Mouse (Mus musculus) heart, postnatal 25 days (tissue): ENCODE measurements around the gene Dppa4. TPM values are rescaled to one million over a fixed set of nuclear protein-coding genes. Genes with fewer than 3 reads are reported as not detected.
"Not testable (repeated sequence)": the region's sequence is repeated elsewhere in the genome, so short reads cannot be mapped to it uniquely, and the experiment has no call there.

Experiments
- DNase-seq: peaks from one replicate; pipeline ENCODE4 v3.0.0; 2022; ENCODE audit warnings: low spot score
- intact Hi-C: fragments of 180-260 bp; cut with DNase I; formaldehyde crosslinking; loops from one replicate; pipeline ENCODE4 v1.15.1; 2025
- total RNA-seq, 2 experiments: library from RNA; stranded (reverse); gene quantifications; 2 replicates each; pipeline ENCODE4 v1.2.3; 2021

Dppa4 gene
- total RNA-seq, result not detected

- DNase-seq, result no peak
- intact Hi-C loops, result no loop called here
These were observed at the start of gene Dppa4 for GRCm38 (mm10) chr16:48283517-48283916. Dppa4 (plus strand) TSS chr16:48283733.

DNA sequence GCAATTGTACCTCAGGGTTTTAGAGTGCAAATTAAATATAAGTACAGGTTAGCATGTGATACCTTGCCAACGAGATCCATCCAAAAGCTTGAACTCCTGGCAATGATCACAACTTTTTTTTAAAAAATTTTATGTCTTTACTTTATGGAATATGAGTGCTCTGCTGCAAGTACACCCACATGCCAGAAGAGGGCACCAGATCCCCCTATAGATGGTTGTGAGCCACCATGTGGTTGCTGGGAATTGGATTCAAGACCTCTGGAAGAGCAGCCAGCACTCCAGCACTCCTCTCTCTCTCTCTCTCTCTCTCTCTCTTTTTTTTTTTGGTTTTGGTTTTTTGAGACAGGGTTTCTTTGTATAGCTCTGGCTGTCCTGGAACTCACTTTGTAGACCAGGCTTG lies 48.5 kb upstream of the Dppa4 start:
- DNase-seq, result no peak
- intact Hi-C loops, result no loop called here

DNA sequence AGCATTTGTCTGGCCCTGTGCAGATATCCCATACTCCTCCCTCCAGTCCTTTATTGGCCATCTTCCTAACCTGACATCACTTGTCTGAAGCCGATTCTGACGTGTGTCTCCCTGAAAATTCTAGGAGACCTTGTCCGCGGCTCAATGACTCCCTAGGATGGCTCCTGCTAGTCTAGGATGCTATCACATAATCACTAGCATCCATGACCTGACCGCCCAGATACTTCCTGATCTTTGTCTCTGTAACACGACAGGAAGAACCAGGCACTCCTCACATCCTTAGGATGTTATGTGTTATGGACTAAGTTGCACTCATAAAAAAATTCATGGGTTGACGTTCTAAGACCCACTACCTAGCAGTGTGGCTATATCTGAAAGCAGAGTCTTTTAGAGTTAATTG lies 45.9 kb upstream of the Dppa4 start:
- DNase-seq, result no peak
- intact Hi-C loops, result no loop called here

DNA sequence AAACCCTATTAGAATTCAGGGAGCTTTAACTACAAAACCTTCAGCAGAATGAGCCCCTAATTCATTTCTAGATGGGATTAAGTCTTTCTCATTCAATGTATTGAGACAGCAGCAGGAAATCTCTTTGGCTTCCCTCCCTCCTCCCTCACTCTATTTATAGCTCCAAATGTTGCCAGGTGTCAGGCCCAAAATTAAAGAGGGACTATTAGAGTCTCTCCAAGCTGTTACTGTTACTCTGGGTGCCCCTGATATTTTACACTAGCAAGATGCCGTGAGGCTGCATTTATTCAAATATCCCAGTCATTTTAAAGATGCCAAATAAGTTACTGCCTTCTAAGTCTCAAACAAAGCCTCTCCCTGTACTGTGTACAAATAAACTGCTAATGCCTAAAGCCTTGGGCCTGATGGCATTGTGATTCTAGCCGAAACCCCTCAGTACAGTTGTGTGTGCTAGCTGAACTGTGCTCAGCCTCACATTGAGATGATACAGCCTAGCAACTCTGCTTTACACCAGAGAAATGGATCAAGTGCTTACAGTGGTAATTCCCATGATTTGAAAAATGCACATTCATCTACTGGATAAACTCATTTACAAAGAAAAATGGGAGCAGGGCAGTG lies 36.4 kb upstream of the Dppa4 start:
- intact Hi-C loops, result no loop called here

DNA sequence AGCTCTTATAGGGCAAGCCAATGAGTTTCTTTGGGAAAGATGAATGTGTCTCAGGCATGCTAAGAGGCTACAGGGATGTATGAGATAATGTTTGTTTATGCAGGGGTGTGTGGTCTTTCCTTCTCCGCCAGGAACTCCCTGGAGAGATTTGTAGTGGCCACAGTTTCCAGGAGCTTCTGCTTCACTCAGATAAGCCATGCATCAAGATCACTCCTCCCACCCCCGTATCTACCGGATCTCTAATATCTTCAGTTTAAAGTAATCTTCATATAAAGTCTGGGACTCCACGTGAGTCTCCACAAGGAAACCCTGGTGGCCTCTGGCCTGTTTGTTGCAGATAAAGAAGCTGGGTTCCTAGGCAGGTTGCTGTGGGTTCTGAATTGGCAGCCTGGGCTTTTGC lies 30.7 kb upstream of the Dppa4 start:
- intact Hi-C loops, result no loop called here
- DNase-seq, result no peak

More for the DNA sequence above, 36.4 kb upstream of the Dppa4 start:
- DNase-seq, result no peak

GRCm38 (mm10) chr16:48254584-48254983 lies 28.9 kb upstream of the Dppa4 start:
- no peak for DNase-seq
- intact Hi-C loops, result no loop called here

DNA sequence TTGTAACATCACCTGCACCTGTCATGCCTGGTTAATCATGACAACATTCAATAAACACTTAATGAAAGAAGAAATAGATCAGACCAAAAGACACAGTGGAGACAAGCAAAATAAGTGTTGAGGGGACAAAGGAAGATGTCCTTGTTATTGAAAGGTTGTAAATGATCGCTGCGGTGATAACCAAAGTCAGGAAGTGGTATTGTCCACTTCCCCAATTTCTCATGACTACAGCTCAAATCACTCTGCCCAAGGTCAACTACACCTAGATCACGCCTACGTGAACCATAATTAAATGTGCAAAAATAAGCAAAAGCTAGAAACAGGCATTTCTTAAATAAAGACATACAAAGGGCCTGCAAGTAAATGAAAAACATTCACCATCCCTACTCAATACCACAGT lies 24.0 kb upstream of the Dppa4 start:
- intact Hi-C loops, result no loop called here
- DNase-seq, result no peak

GRCm38 (mm10) chr16:48262901-48263300 lies 20.6 kb upstream of the Dppa4 start:
- no peak for DNase-seq
- intact Hi-C loops, result no loop called here

- DNase-seq, result no peak
These were observed 17.7 kb upstream of the Dppa4 start for GRCm38 (mm10) chr16:48265856-48266255.

GRCm38 (mm10) chr16:48276940-48277339 lies 6.6 kb upstream of the Dppa4 start:
- intact Hi-C loops, result no loop called here
- DNase-seq, result no peak

More at GRCm38 (mm10) chr16:48265856-48266255, 17.7 kb upstream of the Dppa4 start:
- intact Hi-C loops, result no loop called here

GRCm38 (mm10) chr16:48280883-48281282 lies 2.6 kb upstream of the Dppa4 start:
- intact Hi-C loops, result no loop called here
- no peak for DNase-seq

GRCm38 (mm10) chr16:48282801-48283200 lies 732 bp upstream of the Dppa4 start:
- intact Hi-C loops, result no loop called here
- no peak for DNase-seq

GRCm38 (mm10) chr16:48285517-48285916 lies 2.0 kb downstream of the Dppa4 start:
- intact Hi-C loops, result no loop called here
- DNase-seq, result no peak

GRCm38 (mm10) chr16:48297384-48298136 lies 14.0 kb downstream of the Dppa4 start:
- intact Hi-C loops, result no loop called here

GRCm38 (mm10) chr16:48299884-48300283 lies 16.4 kb downstream of the Dppa4 start:
- intact Hi-C loops, result no loop called here
- DNase-seq, result no peak

More at GRCm38 (mm10) chr16:48297384-48298136, 14.0 kb downstream of the Dppa4 start:
- no peak for DNase-seq

- intact Hi-C loops, result no loop called here
- no peak for DNase-seq
These were observed 20.0 kb downstream of the Dppa4 start, which contains the start of gene Dppa2 for GRCm38 (mm10) chr16:48303509-48303908. Dppa2 (plus strand) TSS chr16:48303908.

DNA sequence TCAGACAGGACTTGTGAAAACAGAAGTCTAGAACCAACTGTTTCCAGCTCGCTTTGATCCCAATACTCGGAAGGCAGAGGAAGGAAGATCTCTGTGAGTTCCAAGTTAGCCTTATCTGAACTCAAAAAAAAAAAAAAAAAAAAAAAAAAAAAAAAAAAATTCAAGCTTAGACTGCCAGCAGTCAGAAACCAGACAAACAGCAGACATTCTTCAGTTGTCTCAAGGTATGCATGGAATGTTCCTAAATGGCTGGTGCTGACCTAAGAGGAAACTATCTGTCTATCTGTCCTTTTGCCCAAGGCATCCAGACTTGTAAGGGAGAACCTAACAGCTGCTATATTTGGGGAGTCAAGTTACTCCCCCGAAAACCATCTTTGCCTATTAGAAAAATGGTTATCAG lies 20.4 kb downstream of the Dppa4 start:
- intact Hi-C loops, result no loop called here
- DNase-seq, result no peak

DNA sequence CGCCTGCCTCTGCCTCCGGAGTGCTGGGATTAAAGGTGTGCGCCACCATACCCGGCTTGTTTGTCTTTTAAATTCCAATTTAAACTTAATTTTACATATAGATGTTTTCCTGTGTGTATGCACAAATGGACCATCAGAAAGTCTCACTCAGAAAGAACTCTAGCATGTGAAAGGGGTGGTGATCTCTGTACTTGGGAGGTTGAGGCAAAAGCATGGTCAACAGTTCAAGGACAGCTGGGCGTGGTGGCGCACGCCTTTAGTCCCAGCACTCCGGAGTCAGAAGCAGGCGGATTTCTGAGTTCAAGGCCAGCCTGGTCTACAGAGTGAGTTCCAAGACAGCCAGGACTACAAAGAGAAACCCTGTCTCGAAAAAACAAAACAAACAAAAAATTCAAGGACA lies 25.4 kb downstream of the Dppa4 start:
- intact Hi-C loops, result not testable (repeated sequence)

GRCm38 (mm10) chr16:48309912-48310630 lies 26.5 kb downstream of the Dppa4 start:
- intact Hi-C loops, result no loop called here
- DNase-seq, result no peak

More for the DNA sequence above, 25.4 kb downstream of the Dppa4 start:
- DNase-seq, result not testable (repeated sequence)

GRCm38 (mm10) chr16:48315294-48315693 lies 31.8 kb downstream of the Dppa4 start:
- intact Hi-C loops, result no loop called here
- no peak for DNase-seq

- intact Hi-C loops, result no loop called here
- no peak for DNase-seq
These were observed 37.2 kb downstream of the Dppa4 start for GRCm38 (mm10) chr16:48320781-48321180.
